Mouse (Mus musculus) olfactory bulb, adult 2 months (tissue): Measurements from ENCODE around the gene Bcor.

Source experiments
- CTCF ChIP-seq: fragments of 200-500 bp; IDR thresholded peaks from 2 replicates; pipeline ENCODE4 v1.5.1; 2012; ENCODE audit warnings: low read depth, mild to moderate bottlenecking, low read length, moderate library complexity; ENCODE audit not compliant: insufficient read depth
- POLR2A ChIP-seq: fragments of 200-500 bp; IDR thresholded peaks from 2 replicates; pipeline ENCODE4 v1.6.1; 2012; ENCODE audit warnings: mild to moderate bottlenecking, low read depth, low read length, moderate library complexity; ENCODE audit not compliant: insufficient read depth

- TF ChIP-seq POLR2A (no peak), CTCF (no peak)
Observed at GRCm38 (mm10) chrX:12133178-12133835, 26.8 kb downstream of the Bcor start.
